Mouse (Mus musculus) E14TG2a.4 (cell line): ENCODE data around the gene Mchr1.

ENCODE experiments used
- H3K27me3 ChIP-seq: 2 replicates; pipeline ENCODE4 v1.6.1; 2014; ENCODE audit warnings: low read length, control low read depth; ENCODE audit not compliant: insufficient read depth
- H3K36me3 ChIP-seq: 2 replicates; pipeline ENCODE4 v1.6.1; 2014; ENCODE audit warnings: low read length, control low read depth; ENCODE audit not compliant: insufficient read depth
- H3K4me1 ChIP-seq: replicated peaks from 2 replicates; pipeline ENCODE4 v1.6.1; 2014; ENCODE audit warnings: low read depth, low read length, control low read depth
- H3K4me3 ChIP-seq: replicated peaks from 2 replicates; pipeline ENCODE4 v1.5.1; 2014; ENCODE audit warnings: mild to moderate bottlenecking, low read length
- H3K9me3 ChIP-seq: 2 replicates; pipeline ENCODE4 v1.6.1; 2014; ENCODE audit warnings: low read length, control low read depth
- CTCF ChIP-seq: conservative IDR thresholded peaks from 2 replicates; pipeline ENCODE4 v1.5.1; 2014; ENCODE audit warnings: low read length
- NANOG ChIP-seq: IDR thresholded peaks from 2 replicates; pipeline ENCODE4 v1.6.1; 2014; ENCODE audit warnings: borderline replicate concordance, low read length, mixed read lengths
- POU5F1 ChIP-seq: IDR thresholded peaks from 2 replicates; pipeline ENCODE4 v1.6.1; 2014; ENCODE audit warnings: low read length, borderline replicate concordance

Mchr1 gene

DNA sequence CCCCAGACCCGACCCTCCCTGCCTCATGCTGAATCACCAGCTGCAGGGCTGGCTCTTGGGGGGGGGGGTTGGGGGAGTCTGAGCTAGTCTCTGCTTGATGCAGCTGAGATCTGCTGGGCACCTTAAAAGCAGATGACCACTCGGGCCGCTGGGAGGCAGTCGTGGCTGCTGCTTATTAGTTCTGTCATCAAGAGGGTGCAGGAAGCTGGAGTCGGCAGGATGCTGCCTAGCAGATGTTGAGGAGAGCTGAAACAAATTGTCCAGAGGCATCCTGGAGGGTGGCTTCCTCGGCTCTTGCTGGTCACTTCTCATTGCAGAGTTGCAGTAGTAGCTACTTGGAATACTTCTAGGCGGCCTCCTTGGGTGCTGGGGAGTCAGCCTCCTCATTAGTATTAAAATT is 4.0 kb downstream of the Mchr1 start:
- Histone ChIP-seq H3K36me3 (no peaks in the 10 kb centered on the region), H3K4me3 (no peak overlapping the region), H3K4me1 (peaks cover 19% of the 10 kb centered on the region), H3K27me3 (peaks cover 61% of the 10 kb centered on the region), H3K9me3 (no peaks in the 10 kb centered on the region)
- no peak for TF ChIP-seq CTCF

DNA sequence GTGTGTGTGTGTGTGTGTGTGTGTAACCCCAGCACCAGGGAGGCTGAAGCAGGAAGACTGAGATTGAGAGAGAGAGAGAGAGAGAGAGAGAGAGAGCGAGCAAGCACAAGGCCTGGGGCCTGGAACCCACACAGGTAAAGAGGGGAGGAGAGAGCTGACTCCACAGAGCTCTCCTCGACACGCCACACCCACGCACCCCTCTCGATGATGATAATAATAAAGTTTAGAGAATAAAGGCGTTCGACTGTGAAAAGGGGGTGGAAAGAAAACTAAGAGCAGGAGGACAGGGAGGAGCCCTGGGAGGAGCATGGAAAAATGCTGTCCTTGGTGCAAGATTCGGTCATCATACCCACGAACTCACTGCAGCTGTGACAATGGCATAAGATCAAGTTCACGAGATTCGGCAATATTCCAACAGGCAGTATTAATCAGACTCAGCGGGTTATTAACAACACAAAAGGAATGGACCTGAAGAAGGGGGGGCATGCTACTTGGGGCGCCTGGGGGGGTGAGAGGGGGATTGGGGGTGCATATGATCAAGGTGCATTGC is 4.6 kb downstream of the Mchr1 start:
- Histone ChIP-seq H3K27me3 (peaks cover 55% of the 10 kb centered on the region), H3K4me3 (no peak overlapping the region), H3K36me3 (no peaks in the 10 kb centered on the region), H3K4me1 (peaks cover 19% of the 10 kb centered on the region), H3K9me3 (no peaks in the 10 kb centered on the region)
- TF ChIP-seq CTCF: no peak
- TF ChIP-seq POU5F1: no peak
- no peak for TF ChIP-seq NANOG

DNA sequence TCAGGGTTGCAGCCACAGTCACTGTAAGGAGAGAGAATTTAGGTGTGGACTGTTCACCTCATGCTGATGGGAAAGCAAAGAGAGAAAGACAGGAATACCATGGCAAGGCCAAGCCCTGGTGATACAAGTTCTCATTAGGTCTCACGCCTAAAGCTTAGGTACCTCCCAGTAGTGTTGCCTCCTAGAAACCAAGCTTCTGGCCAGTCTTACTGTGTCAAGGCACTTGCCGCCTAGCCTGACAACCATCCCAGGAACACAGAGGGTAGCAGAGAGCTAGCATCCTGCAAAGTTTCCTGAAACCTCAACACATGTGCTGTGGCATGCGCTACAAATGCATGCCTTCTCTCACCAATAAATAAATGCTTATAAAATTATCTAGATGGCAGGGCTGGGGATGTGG is 11.6 kb downstream of the Mchr1 start:
- TF ChIP-seq POU5F1 (no peak), NANOG (no peak), CTCF (no peak)
- Histone ChIP-seq H3K9me3 (peaks cover 9% of the 10 kb centered on the region; the same call in 1 of the 2 replicates), H3K36me3 (no peaks in the 10 kb centered on the region), H3K27me3 (no peaks in the 10 kb centered on the region), H3K4me1 (peaks cover 7% of the 10 kb centered on the region), H3K4me3 (no peak overlapping the region)

DNA sequence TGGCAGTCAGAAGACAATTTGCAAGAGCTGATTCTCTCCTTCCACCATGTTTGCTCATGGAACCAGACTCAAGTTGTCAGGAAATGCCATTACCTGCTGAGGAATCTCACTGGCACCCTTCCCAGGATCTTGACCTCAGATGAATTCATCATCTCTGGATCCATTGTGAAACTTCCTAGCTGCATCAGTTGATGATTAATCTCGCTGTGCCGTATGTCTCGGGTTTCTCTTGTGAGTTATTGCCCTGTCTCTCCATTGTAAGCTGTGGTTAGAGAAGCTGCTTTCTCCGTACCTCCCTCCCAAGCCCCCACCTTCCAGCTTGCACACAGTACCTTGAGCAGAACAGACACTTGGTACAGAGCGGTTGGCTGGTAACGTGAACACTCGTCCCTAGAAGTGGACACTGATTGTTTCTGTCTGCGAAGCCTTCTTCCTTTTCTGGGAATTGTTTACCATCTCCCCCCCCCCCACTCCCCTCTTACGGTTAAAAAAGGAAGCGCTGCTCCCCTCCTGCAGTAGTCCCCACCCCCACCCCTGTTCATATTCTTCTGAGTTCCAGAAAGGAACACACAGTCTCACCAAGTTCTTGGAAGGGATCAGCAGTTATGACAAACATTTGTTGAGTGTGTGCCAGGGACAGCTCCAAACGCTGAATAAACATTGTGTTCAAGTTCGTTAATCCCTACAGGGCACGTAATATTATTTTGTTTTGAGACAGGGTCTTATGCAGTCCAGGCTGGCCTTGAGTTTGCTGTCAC is 12.5 kb downstream of the Mchr1 start:
- TF ChIP-seq NANOG (no peak), CTCF (no peak), POU5F1 (no peak)
- Histone ChIP-seq H3K36me3 (no peaks in the 10 kb centered on the region), H3K9me3 (peaks cover 9% of the 10 kb centered on the region; the same call in 1 of the 2 replicates), H3K27me3 (no peaks in the 10 kb centered on the region; the same call in 1 of the 2 replicates), H3K4me3 (no peak overlapping the region), H3K4me1 (peaks cover 10% of the 10 kb centered on the region)

DNA sequence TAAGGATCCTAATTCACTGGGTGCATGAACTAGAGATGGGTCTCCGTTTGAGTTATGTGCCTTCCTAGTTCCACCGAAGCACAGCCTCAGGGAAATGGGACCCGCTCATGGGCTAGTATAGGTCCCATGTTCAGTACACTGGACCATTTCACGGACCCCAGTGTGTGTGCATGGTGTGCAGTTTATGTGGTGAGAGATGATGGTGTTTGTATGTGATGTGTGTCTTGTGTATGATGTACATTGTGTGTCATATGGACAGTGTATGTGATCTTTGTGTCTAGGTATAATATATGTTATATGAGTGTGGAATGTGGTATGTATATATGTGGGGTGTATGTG is 13.0 kb downstream of the Mchr1 start:
- Histone ChIP-seq H3K4me3 (no peak overlapping the region), H3K9me3 (peaks cover 9% of the 10 kb centered on the region; the same call in 1 of the 2 replicates), H3K36me3 (no peaks in the 10 kb centered on the region), H3K4me1 (peaks cover 10% of the 10 kb centered on the region), H3K27me3 (no peaks in the 10 kb centered on the region; the same call in 1 of the 2 replicates)
- TF ChIP-seq NANOG: no peak
- TF ChIP-seq POU5F1: no peak
- no peak for TF ChIP-seq CTCF

DNA sequence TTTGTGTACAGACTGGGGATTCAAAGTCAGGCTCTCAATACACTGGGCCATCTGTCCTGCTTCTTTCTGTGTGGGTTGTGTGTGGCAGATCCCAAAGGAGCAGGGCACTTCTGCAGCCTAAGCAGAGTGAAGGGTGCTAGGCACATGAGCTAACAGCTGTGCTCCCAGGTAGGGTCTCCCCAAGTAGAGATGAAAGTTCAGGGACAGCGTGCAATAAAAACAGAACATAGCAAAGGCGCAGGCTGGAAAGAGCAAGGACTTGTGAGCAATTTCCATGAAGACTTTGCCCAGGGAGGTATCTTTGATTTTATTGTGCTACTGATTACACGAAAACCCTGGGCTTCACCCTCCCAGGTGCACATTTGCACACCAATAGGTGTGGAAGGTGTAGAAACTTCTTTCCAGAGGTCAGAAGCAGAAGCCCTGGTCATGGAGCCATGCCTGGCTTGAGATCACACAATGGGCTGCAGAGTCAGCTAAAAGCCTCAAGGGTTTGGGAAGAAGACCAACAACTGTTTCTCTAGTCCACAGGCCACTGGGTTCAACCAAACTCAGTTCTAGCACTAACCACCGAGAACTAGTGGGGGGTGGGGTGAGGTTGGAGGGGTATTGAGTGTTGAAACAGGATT is 13.8 kb downstream of the Mchr1 start:
- TF ChIP-seq CTCF (no peak), POU5F1 (no peak), NANOG (no peak)
- Histone ChIP-seq H3K4me3 (no peak overlapping the region), H3K27me3 (no peaks in the 10 kb centered on the region; the same call in 1 of the 2 replicates), H3K9me3 (peaks cover 9% of the 10 kb centered on the region; the same call in 1 of the 2 replicates), H3K4me1 (peaks cover 17% of the 10 kb centered on the region), H3K36me3 (no peaks in the 10 kb centered on the region)

DNA sequence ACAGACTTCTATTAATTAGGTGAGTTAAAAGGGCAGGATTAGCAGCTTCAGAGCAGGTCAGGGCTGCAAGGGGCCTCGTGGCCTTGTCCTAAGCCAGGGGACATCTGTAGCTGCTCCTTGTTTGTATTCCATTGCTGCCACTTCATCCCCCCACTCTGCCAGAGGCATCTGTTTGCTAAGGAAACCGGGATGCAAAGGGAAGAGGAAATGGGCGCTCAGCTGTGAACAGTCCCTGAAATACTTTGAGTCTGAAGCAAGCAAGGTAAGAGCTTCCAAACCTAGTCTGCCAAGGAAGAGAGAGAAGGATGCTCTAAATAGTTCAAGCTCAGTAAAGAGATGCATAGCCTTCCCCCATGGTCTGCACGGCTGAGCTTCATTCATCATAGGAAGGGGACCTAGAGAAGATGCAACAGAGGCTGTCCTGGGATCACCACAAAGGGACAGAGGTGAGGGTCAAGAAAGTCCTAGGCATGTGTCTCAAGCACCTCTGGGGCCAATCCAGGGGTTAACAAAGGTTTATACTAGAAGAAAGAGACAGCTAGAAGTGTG is 17.4 kb downstream of the Mchr1 start:
- no peaks in the 10 kb centered on the region for H3K36me3 ChIP-seq
- TF ChIP-seq NANOG (no peak), CTCF (no peak), POU5F1 (no peak)
- peaks cover 9% of the 10 kb centered on the region; the same call in 1 of the 2 replicates for H3K9me3 ChIP-seq
- H3K4me3 ChIP-seq: no peak overlapping the region
- H3K4me1 ChIP-seq: peaks cover 34% of the 10 kb centered on the region
- no peaks in the 10 kb centered on the region; the same call in 1 of the 2 replicates for H3K27me3 ChIP-seq

DNA sequence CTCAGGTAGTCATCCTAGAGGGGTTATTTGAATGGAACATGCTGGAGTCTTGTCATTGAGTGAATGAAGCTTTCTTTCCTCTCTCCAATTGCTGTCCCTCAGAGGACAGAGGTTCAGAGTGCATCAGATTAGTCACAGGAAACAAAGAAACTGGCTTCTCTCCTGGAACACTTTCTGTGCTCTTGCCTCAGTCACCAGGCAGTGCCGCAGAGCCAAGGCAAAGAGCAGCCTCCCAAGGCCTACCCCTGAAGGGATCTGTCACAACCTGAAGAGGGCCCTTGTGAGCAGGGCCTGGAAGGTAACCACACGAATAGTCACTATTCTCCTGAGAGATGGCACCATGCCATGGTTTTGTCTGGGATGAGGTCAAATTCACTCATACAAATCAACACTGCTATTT is 18.3 kb downstream of the Mchr1 start:
- H3K27me3 ChIP-seq: no peaks in the 10 kb centered on the region; the same call in 1 of the 2 replicates
- no peaks in the 10 kb centered on the region for H3K36me3 ChIP-seq
- H3K4me3 ChIP-seq: no peak overlapping the region
- TF ChIP-seq NANOG: no peak
- TF ChIP-seq POU5F1: no peak
- H3K9me3 ChIP-seq: peaks cover 9% of the 10 kb centered on the region; the same call in 1 of the 2 replicates
- peaks cover 43% of the 10 kb centered on the region for H3K4me1 ChIP-seq
